Mouse (Mus musculus) neural tube, embryonic 14.5 days (tissue): ENCODE data around the gene Csgalnact2. TPM values are rescaled to one million over a fixed set of nuclear protein-coding genes. Genes with fewer than 3 reads are reported as not detected.

Experiments
- ATAC-seq: fragments of 200-750 bp; cut with Nextera tagmentation; 2 replicates; pipeline ENCODE4 v1.8.0; 2017; ENCODE audit warnings: low read depth, mild to moderate bottlenecking, moderate TSS enrichment, moderate library complexity
- H3K27ac ChIP-seq: fragments of 300-500 bp; sonication (generic); 2 replicates; pipeline ENCODE4 v1.5.1; 2014; ENCODE audit warnings: low read depth, mild to moderate bottlenecking, control low read depth, low read length, moderate library complexity, mixed read lengths
- H3K27me3 ChIP-seq: fragments of 300-500 bp; sonication (generic); 2 replicates; pipeline ENCODE4 v1.6.1; 2014; ENCODE audit warnings: low read length; ENCODE audit not compliant: control insufficient read depth, insufficient read depth
- H3K36me3 ChIP-seq: fragments of 300-500 bp; sonication (generic); 2 replicates; pipeline ENCODE4 v1.6.1; 2014; ENCODE audit warnings: low read length, mixed read lengths; ENCODE audit not compliant: control insufficient read depth, insufficient read depth
- H3K4me1 ChIP-seq: fragments of 300-500 bp; sonication (generic); 2 replicates; pipeline ENCODE4 v1.6.1; 2014; ENCODE audit warnings: low read length; ENCODE audit not compliant: control insufficient read depth, insufficient read depth
- H3K4me2 ChIP-seq: fragments of 300-500 bp; sonication (generic); 2 replicates; pipeline ENCODE4 v1.6.1; 2014; ENCODE audit warnings: mild to moderate bottlenecking, low read depth, low read length, control low read depth
- H3K4me3 ChIP-seq: fragments of 300-500 bp; sonication (generic); 2 replicates; pipeline ENCODE4 v1.5.1; 2014; ENCODE audit warnings: low read depth, low read length, control low read depth, mixed read lengths
- H3K9ac ChIP-seq: fragments of 300-500 bp; sonication (generic); replicated peaks from 2 replicates; pipeline ENCODE4 v1.6.1; 2014; ENCODE audit warnings: low read depth, mild to moderate bottlenecking, control low read depth, low read length, mixed read lengths
- H3K9me3 ChIP-seq: fragments of 300-500 bp; sonication (generic); 2 replicates; pipeline ENCODE4 v1.6.1; 2016; ENCODE audit warnings: low read length; ENCODE audit not compliant: control insufficient read depth
- WGBS: fragments of 180-500 bp; shearing (Covaris S2); extraction: QIAGEN DNeasy Blood & Tissue Kit; methylation state at CpG from one replicate; pipeline ENCODE4 v1.1.7; 2014; 5-methylcytosine and 5-hydroxymethylcytosine counted together
- polyA plus RNA-seq: library from polyadenylated mRNA; unstranded; fragments of >200 nt; fragmentation: Nextera tagmentation; extraction: Ambion mirVana; gene quantifications from 2 replicates; pipeline ENCODE4 v1.2.1, GENCODE M21; 2014

The Csgalnact2 gene
- polyA plus RNA-seq, 1 experiment from 2014 or later, result 13.2 TPM

DNA sequence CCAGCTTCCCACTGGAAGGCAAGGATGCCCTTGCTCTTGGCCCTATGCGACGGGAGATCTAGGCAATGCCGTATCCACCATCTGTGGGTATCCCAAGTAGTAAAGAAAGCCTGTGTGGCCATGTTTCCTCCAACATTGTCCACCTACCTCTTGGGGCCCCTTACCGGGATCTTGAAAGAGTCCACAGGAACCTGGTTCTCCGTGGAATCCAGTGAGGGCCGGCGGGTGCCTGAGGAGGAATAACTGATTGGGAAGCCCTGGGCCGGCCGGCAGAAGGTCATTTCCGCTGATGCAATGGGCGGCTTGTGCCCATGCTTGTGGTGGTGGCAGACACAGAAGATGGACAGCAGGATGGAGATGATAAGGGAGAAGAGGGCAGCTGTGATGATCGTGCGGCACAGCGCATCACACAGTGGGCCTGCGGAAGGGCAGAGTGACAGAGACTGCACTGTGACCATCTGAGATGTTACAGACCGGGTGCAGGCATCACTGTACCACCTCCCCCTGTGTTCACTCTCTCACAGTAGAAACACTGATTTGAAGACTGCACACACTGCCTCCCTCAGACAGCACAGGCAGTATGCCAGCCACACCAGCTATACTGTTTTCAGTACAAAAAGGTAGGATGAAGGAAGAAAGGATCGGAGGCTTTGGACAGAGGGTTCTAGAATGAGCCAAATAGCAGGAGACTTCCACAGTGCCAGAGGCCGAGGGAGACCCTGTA lies 34.5 kb upstream of the Csgalnact2 start:
- no peak for ATAC-seq
- no peak overlapping the region for H3K4me3 ChIP-seq
- no peak overlapping the region for H3K27ac ChIP-seq
- H3K27me3 ChIP-seq, result no peaks in the 10 kb centered on the region
- no peak overlapping the region for H3K4me2 ChIP-seq
- no peaks in the 10 kb centered on the region for H3K4me1 ChIP-seq
- H3K9ac ChIP-seq, result no peak overlapping the region
- no peaks in the 10 kb centered on the region; the same call in 1 of the 2 replicates for H3K36me3 ChIP-seq
- H3K9me3 ChIP-seq, result no peaks in the 10 kb centered on the region
- 93% methylated on average over 18 of the region's 18 CpGs for WGBS

DNA sequence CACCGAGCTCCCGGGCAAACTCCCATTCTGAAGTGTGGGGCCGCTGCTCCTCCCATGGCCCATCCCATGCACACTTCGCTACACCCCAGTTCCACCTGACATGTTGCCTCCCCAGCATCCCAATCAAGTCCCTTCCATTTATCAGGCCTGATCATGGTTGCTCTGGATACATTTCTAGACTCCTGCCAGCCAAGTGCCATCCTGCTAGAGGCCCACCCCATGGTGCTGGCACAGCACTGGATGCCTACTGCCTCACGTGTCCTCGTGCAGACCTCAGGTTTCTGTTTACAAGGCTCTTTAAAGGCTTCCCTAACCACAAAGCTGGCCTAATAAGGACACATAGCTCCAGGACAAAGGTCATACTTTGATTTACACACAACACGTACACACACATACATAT lies 32.4 kb upstream of the Csgalnact2 start:
- no peaks in the 10 kb centered on the region for H3K4me1 ChIP-seq
- no peaks in the 10 kb centered on the region for H3K27me3 ChIP-seq
- 95% methylated on average over 7 of the region's 7 CpGs for WGBS
- H3K27ac ChIP-seq, result no peak overlapping the region
- no peak for ATAC-seq
- H3K36me3 ChIP-seq, result no peaks in the 10 kb centered on the region; the same call in 1 of the 2 replicates
- no peak overlapping the region for H3K9ac ChIP-seq
- H3K9me3 ChIP-seq, result no peaks in the 10 kb centered on the region
- H3K4me2 ChIP-seq, result no peak overlapping the region
- no peak overlapping the region for H3K4me3 ChIP-seq

DNA sequence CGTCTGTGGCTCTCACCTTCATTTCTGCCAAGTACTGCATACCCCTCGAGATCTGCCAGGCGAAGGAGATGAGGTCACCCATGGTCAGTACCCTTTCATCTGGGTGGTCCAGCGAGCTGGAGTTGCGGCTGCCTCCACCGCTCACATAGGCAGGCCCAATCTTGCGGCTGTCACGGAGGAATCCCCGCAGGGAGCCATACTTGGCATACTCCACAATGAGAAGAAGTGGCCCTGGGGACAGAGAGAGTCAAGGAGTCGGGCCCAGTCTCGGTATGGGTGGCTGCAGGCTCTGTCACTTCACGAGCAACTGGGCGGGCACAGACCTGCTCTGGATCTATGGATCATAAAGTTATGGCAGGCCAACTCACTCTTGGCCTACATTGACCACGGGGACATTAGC lies 29.2 kb upstream of the Csgalnact2 start:
- Histone ChIP-seq H3K27me3 (no peaks in the 10 kb centered on the region), H3K4me2 (no peak overlapping the region), H3K4me1 (no peaks in the 10 kb centered on the region), H3K36me3 (no peaks in the 10 kb centered on the region), H3K9me3 (no peaks in the 10 kb centered on the region), H3K9ac (no peak overlapping the region), H3K27ac (no peak overlapping the region), H3K4me3 (no peak overlapping the region)
- no peak for ATAC-seq
- 87% methylated on average over 14 of the region's 14 CpGs for WGBS

DNA sequence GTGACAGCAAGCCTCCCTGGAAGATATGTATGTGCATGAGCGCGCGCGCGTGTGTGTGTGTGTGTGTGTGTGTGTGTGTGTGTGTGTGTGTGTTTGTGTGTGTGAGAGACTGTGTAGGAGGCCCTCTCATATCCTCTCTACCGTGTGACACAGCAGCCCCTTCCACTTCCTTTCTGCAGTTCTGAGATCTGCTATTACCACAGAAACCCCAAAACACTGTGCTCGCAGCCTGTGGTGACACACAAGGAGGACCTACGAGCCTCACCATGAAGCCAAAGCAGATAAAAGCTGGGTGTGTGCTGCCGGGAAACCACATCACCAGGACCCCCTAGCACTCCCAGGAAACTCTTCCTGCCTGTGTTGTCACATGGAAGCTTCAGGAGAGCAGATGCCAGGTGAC lies 28.1 kb upstream of the Csgalnact2 start:
- 91% methylated on average over 9 of the region's 9 CpGs for WGBS
- no peaks in the 10 kb centered on the region for H3K9me3 ChIP-seq
- H3K27me3 ChIP-seq, result no peaks in the 10 kb centered on the region
- no peak overlapping the region for H3K9ac ChIP-seq
- H3K4me3 ChIP-seq, result no peak overlapping the region
- no peak for ATAC-seq
- no peak overlapping the region for H3K27ac ChIP-seq
- H3K4me2 ChIP-seq, result no peak overlapping the region
- H3K4me1 ChIP-seq, result no peaks in the 10 kb centered on the region
- no peaks in the 10 kb centered on the region for H3K36me3 ChIP-seq

DNA sequence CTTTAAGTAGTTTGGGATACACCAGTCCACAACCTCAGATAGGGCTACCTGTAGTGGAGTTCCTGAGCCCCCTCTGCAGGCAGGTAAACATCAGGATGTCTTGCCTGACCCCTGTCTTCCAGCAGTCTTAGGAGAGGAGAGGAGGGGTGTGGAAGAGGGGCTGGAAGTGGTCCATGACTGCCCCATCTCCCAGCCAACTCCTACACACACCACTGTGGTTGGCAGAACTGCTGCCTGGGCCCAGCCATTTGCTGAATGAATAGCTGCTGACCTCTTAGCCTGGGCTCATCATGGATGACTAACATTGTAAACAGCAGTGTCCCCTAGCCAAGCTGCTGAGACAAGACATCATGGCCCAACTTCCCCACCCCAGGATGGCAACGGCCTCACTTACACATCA lies 26.6 kb upstream of the Csgalnact2 start:
- Histone ChIP-seq H3K36me3 (no peaks in the 10 kb centered on the region), H3K9me3 (no peaks in the 10 kb centered on the region), H3K4me2 (no peak overlapping the region), H3K27me3 (no peaks in the 10 kb centered on the region), H3K4me1 (no peaks in the 10 kb centered on the region), H3K9ac (no peak overlapping the region), H3K27ac (no peak overlapping the region), H3K4me3 (no peak overlapping the region)
- WGBS, result 96% methylated on average over 1 of the region's 1 CpGs
- ATAC-seq, result no peak

DNA sequence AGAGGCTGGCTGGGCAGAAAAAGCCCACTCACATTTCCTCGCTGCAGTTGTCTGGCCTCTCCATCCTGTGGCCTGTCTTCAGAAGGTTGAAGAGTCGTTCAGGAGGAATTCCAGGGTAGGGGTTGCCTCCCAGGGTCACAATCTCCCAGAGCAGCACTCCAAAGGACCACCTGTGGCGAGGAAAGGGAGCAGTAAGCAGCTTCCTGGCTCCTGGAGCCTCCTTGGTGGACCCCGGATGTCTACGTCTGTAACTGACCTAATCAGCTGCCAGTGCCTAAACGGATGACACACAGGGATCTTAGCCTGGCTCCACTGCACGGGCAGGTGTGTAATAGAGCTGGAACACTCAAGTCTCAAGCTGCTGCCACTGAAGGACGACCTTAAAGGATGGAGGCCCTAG lies 25.8 kb upstream of the Csgalnact2 start:
- no peak for ATAC-seq
- WGBS, result 77% methylated on average over 8 of the region's 8 CpGs
- H3K27ac ChIP-seq, result no peak overlapping the region
- H3K4me1 ChIP-seq, result no peaks in the 10 kb centered on the region
- no peak overlapping the region for H3K4me3 ChIP-seq
- H3K4me2 ChIP-seq, result no peak overlapping the region
- no peaks in the 10 kb centered on the region for H3K9me3 ChIP-seq
- no peaks in the 10 kb centered on the region for H3K27me3 ChIP-seq
- no peaks in the 10 kb centered on the region for H3K36me3 ChIP-seq
- H3K9ac ChIP-seq, result no peak overlapping the region

DNA sequence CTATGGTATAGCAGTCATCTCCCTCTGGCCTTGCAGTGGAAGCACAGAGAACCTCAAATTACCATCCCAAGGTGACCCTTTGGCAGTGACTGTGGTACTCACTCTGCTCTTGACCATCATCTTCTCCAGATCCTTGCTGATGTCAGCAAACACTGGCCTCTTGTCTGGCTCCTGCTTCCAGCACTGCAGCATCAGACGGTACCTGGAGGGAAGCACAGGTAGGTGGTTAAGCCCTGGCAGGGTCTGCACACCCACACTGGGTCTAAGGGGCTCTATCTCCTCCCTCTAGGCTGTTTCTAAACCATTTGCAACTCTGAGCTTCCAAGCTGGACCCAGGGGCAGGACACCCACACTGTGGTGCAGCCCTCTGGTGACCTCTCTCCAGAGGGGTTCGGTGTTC lies 24.1 kb upstream of the Csgalnact2 start:
- Histone ChIP-seq H3K4me1 (no peaks in the 10 kb centered on the region), H3K9me3 (no peaks in the 10 kb centered on the region), H3K4me2 (no peak overlapping the region), H3K9ac (no peak overlapping the region), H3K4me3 (no peak overlapping the region), H3K27ac (no peak overlapping the region), H3K27me3 (no peaks in the 10 kb centered on the region), H3K36me3 (no peaks in the 10 kb centered on the region)
- ATAC-seq, result no peak
- WGBS, result 89% methylated on average over 2 of the region's 2 CpGs

DNA sequence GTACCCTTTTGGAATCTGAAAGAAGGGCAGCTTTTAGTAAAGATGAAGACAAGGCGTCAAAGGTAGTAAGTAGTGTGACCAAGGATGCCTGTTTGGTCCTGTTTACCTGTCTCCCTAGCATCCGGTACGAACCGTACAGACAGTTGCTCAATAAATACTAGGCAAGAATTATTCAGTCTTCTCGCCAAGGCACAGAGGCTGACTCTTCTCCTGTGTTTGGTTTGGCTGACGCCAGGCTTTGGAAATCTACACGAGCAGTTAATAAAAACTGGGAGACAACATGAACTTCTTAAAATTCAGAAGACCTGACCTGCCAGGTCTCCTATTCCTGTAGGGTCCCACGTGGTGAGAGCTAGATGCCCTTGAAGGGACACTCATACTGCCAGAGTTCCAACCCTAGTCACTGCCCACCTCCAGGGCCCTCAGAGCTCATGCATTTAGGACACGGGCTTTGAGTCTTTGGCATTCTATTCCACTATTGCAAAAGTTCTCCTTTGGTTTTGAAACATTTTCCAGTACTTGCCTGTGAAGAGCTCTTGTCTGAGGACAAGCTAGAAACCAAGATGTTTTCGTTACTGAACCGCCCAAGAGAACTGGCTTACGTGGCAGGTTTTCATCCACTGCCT lies 23.6 kb upstream of the Csgalnact2 start:
- Histone ChIP-seq H3K4me3 (no peak overlapping the region), H3K36me3 (no peaks in the 10 kb centered on the region), H3K27me3 (no peaks in the 10 kb centered on the region), H3K9ac (no peak overlapping the region), H3K4me2 (no peak overlapping the region), H3K27ac (no peak overlapping the region), H3K9me3 (no peaks in the 10 kb centered on the region), H3K4me1 (no peaks in the 10 kb centered on the region)
- no peak for ATAC-seq
- WGBS, result 91% methylated on average over 12 of the region's 12 CpGs

DNA sequence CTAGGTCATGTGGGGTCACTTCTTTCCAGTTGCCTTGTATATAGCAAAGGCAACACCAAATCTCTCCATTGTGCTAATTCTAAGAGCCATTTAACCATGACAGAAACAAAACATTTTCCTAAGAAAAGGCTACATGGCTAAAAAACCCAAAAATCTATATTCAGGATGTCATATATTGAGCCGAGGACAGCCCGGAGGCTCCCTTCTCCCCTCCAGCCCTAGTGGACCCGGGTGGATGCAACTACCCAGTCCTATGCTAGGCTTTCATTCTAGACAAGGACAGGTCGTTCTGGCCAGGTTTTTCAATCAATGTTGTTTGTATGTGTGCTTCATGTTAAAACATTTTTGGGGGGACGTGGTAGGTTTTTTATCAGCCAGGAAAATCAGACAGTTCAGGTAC lies 14.2 kb upstream of the Csgalnact2 start:
- Histone ChIP-seq H3K9me3 (no peaks in the 10 kb centered on the region), H3K4me1 (no peaks in the 10 kb centered on the region), H3K4me3 (no peak overlapping the region), H3K36me3 (no peaks in the 10 kb centered on the region), H3K27me3 (no peaks in the 10 kb centered on the region), H3K27ac (no peak overlapping the region), H3K4me2 (no peak overlapping the region), H3K9ac (no peak overlapping the region)
- WGBS, result 84% methylated on average over 5 of the region's 5 CpGs
- ATAC-seq, result no peak
